Mouse (Mus musculus) liver, adult 2 months (tissue): ENCODE measurements at regions not wholly inside any gene's neighbourhood (a gene's known extent, or its start where the extent isn't known, plus 50 kb on each side); places are given as distances from the start of the nearest gene placed in this dataset.

Source experiments
- CTCF ChIP-seq: fragments of 200-500 bp; IDR thresholded peaks from 2 replicates; pipeline ENCODE4 v1.5.1; 2011; ENCODE audit warnings: low read depth, low read length, control low read depth
- POLR2A ChIP-seq: fragments of 200-500 bp; IDR thresholded peaks from 2 replicates; pipeline ENCODE4 v1.6.1; 2011; ENCODE audit warnings: low read length, control low read depth; ENCODE audit not compliant: insufficient read depth; ENCODE audit errors: extremely low read depth

DNA sequence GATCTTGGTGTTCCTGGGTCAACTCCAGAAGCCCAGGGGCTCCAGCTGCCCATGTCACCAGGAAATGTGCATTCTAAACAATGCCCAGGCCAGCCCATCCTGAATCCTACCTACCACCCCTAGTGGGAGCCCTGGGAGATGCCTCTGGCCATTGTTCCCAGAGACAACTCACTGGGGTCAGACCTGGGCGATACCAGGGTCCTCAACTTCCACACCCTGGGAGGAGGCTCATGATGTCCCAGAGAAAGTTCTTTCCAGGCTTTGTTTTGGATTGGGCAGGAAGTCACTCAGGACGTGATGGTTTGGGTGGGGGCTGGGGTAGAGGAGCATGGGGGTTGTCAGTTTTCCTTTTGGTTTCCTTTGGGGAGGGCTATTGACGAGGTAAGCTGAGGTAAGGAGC lies 97.1 kb downstream of the Efnb1 start:
- TF ChIP-seq CTCF, result no peak
- TF ChIP-seq POLR2A, result no peak
